Mouse (Mus musculus): ENCODE results near the gene Rrad. TPM values are rescaled to one million over a fixed set of nuclear protein-coding genes. Genes with fewer than 3 reads are reported as not detected.

The Rrad gene
- polyA plus RNA-seq, 1 experiment from 2014 or later: 1.7 TPM

Other genes with a start within 250 kb of the Rrad start
- 2.7 and 3.8 TPM in 2 replicates for gene Cmtm4, start 235.5 kb downstream of the Rrad start, polyA plus RNA-seq (2014; fragmentation: Nextera tagmentation; extraction: Ambion mirVana)
- 95.4 and 96.4 TPM in 2 replicates for gene Dync1li2, start 188.3 kb downstream of the Rrad start, polyA plus RNA-seq (2014; fragmentation: Nextera tagmentation; extraction: Ambion mirVana)
- gene Terb1, start 121.4 kb downstream of the Rrad start, polyA plus RNA-seq (2014; fragmentation: Nextera tagmentation; extraction: Ambion mirVana): 0.10 TPM in 1 of 2 replicates, not detected in the other
- gene Nae1, start 96.7 kb downstream of the Rrad start, polyA plus RNA-seq (2014; fragmentation: Nextera tagmentation; extraction: Ambion mirVana): 140 TPM in 2 replicates
- gene Car7, start 96.6 kb downstream of the Rrad start, polyA plus RNA-seq (2014; fragmentation: Nextera tagmentation; extraction: Ambion mirVana): 0.42 and 0.52 TPM in 2 replicates
- 14.4 and 17.1 TPM in 2 replicates for gene Pdp2, start 39.9 kb downstream of the Rrad start, polyA plus RNA-seq (2014; fragmentation: Nextera tagmentation; extraction: Ambion mirVana)
- not detected in 2 replicates for gene Cdh16, start 6.9 kb downstream of the Rrad start, polyA plus RNA-seq (2014; fragmentation: Nextera tagmentation; extraction: Ambion mirVana)
- 99.6 and 103 TPM in 2 replicates for gene Ciao2b, start 10.6 kb upstream of the Rrad start, polyA plus RNA-seq (2014; fragmentation: Nextera tagmentation; extraction: Ambion mirVana)
- not detected in 2 replicates for gene Ces2a, start 102.7 kb upstream of the Rrad start, polyA plus RNA-seq (2014; fragmentation: Nextera tagmentation; extraction: Ambion mirVana)
- gene Ces2b, start 200.2 kb upstream of the Rrad start, polyA plus RNA-seq (2014; fragmentation: Nextera tagmentation; extraction: Ambion mirVana): 0.17 TPM in 1 of 2 replicates, not detected in the other
- gene Ces2c, start 215.7 kb upstream of the Rrad start, polyA plus RNA-seq (2014; fragmentation: Nextera tagmentation; extraction: Ambion mirVana): not detected in 2 replicates

Measured in hindbrain, embryonic 11.5 days (tissue).